Mouse (Mus musculus) CD4-positive, CD25-positive, alpha-beta regulatory T cell, adult 4 months (primary cell): ENCODE data around the gene Etl4. TPM values are rescaled to one million over a fixed set of nuclear protein-coding genes. Genes with fewer than 3 reads are reported as not detected.

Experiments
- ATAC-seq: one replicate; pipeline ENCODE4 v1.8.0; 2017
- polyA plus RNA-seq, 2 experiments: library from polyadenylated mRNA; unstranded; fragments of 100-300 nt; shearing (Covaris generic); gene quantifications; one replicate each; pipeline ENCODE4 v1.2.1; 2017

Etl4 gene
- polyA plus RNA-seq, 2 experiments from 2014 or later: not detected

- ATAC-seq: no peak
These were observed 535.9 kb downstream of the Etl4 start for GRCm38 (mm10) chr2:20445156-20446155.

DNA sequence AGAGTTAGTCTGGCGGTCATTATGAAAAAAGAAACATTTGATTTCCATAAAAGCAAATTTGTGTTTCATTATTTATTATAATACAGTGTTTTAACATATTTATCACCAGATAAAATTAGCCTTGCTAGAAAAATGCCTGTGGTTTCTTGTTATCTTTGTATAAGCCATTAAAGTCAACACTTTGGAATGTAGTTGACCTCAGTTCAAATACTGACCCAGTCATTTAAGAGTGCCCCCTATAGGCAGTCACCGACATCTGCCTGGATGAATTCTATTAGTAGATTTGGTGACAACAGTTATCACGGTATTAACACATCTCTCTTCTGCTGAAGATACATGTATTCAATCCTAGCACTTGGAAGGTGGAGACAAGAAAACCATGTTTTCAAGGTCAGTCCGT, 536.6 kb downstream of the Etl4 start:
- no peak for ATAC-seq

DNA sequence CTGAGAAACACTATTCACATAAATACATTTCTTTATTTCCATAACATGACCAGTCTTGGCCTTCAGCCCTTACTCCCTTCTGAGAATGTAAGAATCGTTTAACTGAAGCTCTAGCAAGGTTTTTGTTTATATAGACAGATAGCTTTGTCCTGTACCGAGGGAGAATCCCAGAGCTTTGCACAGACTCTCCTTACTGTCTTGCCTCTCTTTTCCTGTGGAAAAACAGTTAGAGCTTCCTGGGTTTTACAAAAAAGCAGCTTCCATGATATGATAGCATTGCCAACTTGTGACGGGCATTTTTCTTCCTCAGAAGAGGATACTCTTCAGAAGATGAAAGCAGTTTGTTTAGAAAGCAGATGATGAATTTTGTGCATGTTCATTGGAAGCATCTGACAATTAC, 541.4 kb downstream of the Etl4 start:
- no peak for ATAC-seq

DNA sequence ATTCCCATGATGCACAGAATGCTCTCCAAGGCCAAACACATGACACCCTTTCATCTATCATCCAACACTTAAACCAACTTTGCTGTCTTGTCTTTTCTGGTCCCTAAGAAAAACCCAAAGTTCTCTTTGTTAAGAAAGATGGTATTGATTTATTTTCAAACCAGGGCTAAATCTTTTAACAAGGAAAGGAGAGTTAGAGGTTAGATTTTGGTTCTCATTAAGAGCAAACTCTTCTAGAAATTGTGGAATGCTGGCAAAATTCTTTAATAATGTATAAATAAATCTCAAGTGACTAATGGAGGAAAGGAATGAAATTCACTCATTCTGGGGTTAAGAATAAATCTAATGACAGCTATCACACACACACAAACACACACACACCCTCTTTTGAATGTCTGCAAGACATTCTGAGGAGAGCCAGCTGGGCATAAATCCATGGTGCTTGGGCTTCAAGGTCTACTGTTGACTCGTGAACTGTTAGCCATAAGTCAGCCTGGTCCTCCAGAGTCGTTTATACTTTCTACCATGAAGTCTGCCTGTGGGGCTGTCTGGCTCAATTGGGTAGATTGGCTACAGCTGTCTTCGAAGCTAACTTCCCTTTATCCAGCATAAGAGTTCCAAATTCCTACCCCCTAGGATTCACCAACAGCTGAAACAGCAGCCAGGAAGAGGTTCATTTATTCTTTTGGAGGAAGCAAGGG, 544.1 kb downstream of the Etl4 start:
- ATAC-seq: no peak

GRCm38 (mm10) chr2:20479199-20479598, 569.6 kb downstream of the Etl4 start:
- no peak for ATAC-seq

DNA sequence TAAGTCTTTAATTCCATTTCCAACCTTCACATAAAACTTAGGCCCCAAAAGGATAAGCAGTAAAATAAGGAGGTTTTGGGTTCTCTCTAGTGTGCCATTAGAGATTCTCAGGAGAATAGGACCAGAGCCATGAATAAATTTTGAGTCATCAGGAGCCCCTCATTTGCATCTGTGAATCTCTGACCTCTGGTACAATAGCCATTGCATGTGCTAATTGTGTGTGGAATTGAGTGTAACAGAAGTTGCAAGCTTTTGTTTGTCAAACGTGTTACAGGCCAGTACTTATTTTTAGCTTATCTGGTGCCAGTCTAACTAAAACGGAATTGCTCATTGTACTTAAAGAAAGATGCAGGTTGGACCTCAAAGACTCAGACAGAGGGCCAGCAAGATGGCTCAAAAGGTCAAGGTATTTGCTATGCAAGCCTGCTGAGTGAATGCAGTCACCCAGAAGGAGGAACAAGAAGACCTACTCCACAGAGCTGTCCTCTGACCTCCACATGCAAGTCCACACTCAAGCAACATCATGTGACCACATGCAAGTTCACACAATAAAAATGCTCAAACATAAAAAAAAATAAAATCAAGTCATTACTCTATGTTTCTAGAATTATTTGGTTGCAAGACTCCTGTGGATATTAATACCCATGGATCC, 576.7 kb downstream of the Etl4 start:
- no peak for ATAC-seq

GRCm38 (mm10) chr2:20489090-20489489, 579.5 kb downstream of the Etl4 start:
- no peak for ATAC-seq

DNA sequence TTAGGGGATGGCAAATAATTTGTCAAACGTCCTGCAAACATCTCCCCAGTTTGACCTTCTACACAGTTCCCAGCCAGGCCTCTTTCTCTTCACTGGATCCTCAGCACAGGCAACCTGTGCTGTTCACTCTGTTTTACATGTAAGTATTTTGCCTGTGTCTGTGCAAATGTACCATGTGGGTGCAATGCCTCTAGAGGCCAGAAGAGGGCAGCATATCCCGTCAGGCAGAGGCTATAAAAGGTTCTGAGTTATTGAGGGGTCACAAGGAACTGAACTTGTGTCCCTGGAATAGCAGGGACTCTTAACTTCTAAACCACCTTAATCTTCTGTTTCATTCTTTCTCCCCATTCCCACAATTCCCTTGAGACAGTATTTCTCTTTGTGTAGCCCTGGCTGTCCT, 582.5 kb downstream of the Etl4 start:
- no peak for ATAC-seq

- ATAC-seq: no peak
These were observed 584.2 kb downstream of the Etl4 start for GRCm38 (mm10) chr2:20493806-20494205.

DNA sequence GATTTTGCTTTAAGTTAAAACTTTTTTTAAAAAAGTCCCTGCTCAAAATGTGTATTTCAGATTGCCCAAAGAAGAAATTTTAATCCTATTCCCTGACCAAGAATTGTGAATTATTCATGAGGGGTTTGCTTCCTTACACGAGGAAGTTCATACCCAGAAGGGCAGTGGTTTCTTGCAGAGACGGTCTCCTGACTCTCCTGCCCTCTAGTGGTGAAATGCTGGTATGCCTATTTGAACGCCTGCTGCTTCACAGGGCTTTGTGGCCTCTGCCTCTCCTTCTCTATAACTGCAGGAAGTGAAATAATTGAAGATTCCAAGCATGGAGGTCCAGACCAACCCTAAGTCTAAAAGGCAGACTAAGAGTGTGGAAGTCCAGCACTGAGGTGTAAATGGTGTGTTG, 585.1 kb downstream of the Etl4 start:
- no peak for ATAC-seq

DNA sequence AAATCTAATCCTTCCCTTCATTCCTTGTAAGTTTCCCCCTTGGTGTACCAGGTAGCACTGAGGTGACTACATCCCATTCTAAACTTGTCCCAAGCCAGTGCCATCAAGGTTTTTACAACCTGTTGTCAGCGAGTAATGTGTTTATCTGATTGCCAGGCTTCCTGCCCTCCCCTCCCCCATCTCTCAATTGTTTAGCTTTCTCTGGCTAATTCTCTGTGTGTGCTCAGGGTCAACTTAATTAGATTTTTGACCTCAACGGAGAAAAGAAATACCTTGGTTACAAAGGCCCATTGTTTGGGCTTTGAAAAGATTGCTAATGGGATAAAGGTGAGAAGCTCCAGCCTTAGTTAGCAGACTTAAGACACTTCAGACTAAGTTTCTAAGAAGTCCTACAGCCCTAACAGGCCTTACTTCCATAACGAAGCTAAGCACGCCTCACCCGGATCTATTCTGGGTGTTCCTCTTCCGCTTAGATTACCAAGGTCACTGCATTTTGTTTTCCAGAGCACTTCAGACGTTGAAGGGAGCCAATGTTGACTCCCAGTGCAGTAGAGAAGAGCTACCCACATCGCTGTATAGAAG, 586.7 kb downstream of the Etl4 start:
- ATAC-seq: no peak

DNA sequence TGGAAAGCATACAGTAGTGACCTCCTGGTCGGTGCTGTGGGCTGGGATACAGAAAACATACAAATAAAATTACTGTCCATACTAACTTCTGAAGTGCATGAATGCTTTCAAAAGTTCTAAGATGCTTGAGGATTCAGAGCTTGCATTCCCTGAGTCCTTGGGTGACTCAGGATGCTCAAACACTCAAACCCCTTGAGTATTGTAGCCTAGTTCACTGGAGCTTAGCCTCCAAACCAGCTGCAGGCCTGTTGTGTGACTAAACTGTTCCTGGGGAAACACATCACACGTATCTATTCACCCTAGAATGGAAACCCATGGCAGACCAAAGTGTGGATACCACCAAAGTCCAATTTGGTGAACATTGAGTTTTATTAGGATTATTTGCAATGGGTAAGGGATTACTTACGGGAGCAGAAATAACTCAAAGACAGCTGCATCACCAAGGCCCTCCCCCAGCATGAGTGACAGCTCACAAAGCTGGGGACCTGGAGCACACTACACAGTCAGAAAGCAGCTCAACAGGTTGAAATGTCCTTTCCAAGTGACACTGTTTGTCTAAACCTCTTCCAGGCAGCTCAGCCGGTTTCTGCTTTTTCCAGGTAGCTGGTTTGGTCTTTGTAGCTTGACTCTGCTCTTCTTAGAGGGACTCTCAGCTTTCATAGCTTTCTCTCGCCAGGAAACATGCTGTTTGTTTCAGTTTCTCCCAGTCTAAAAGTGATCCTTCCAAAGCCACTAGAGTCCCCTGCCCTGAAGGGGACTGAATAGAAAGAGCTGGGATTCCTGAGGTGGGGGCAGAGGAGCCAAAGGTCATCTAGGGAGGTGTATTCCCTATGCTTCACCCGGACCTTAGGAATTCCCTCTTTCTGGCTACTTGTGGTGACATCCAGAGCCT, 598.5 kb downstream of the Etl4 start:
- ATAC-seq: no peak

- no peak for ATAC-seq
These were observed 599.1 kb downstream of the Etl4 start for GRCm38 (mm10) chr2:20508724-20509052.

- no peak for ATAC-seq
These were observed 600.5 kb downstream of the Etl4 start for GRCm38 (mm10) chr2:20510061-20510460.

GRCm38 (mm10) chr2:20516270-20516865, 606.8 kb downstream of the Etl4 start:
- no peak for ATAC-seq

- ATAC-seq: no peak
These were observed 608.3 kb downstream of the Etl4 start for GRCm38 (mm10) chr2:20517853-20518252.

DNA sequence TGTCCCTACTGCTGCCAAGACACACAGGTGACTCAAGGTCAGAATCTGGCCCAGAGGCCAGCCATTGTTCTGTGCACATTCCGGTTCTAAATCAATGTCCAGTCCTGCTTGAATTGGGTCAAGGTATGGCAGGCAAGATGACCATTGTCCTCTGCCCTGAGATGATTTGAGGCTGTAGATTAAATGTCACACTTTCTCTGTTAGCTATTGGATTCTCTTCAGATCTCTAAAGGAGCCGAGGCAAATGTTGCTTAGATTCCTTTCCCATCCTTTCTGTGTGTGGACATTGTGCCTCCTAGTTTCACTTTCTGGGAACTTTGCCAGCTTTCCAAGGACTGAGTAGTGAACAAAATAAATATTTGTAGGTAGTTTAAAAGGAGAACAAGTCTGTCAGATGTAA, 608.9 kb downstream of the Etl4 start:
- no peak for ATAC-seq

DNA sequence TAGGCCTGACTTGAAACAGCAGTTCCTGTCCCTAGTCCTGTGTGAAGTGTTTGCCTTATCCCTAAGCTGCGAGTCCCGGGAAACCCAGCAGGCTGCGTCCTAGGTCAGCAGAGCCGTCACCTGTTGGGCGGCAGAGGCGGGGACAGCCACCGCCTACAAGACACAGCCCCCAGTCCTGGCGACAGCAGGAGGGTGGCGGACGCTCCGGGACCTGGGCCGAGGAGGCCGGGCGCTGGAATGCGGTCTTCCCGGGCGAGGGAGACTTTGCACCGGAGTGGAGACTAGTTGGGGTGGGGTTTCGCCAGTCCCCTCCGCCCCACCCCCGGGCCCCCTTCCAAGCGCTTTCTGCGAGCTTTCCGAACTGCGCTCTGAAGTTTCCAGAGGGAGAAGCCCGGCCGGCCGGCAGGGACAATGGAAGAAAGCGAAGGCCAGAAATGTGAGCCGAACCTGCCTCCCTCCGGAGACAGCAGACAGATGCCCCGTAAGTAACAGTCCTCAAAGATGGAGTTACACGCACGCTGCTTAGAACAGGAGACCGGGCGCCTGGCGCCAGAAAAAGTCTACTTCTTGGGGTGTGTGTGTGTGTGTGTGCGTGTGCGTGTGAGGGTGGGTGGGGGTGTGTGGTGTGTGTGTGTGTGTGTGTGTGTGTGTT, 610.0 kb downstream of the Etl4 start:
- ATAC-seq: no peak

GRCm38 (mm10) chr2:20520099-20520475, 610.5 kb downstream of the Etl4 start:
- ATAC-seq: no peak

- no peak for ATAC-seq
These were observed 611.3 kb downstream of the Etl4 start for GRCm38 (mm10) chr2:20520636-20521595.
